In the genomic region with DNA sequence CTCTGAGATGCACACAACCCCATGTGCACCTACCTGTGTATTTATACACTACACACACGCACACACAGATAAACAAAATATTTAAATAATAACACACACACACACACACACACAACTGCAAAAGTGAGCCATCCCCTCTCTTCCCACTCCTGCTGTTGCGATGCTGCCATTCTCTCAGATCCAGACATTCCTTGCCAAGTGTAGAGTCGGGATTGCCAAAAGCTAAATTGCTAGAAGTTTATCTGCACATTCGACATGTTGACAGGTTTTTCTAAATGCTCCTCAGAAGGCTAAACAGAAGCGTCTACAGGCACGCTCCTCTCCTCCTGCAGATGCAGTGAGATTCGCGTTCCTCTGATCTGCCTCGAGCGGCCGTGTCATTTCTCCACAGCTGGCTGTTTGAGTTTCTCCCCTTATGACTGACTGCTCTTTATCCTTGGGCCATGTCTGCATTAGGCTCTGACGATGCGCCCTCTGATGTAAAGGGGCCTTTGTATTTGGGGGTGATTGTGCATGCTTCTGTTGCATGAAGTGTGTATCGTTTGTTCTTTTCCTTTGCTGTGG, we compare ENCODE assay signal across 25 mouse cellular contexts. TPM values are rescaled to one million over a fixed set of nuclear protein-coding genes. Genes with fewer than 3 reads are reported as not detected.
DNase-seq lines count a peak whose midpoint lies in the region; ATAC-seq and TF ChIP-seq lines count a peak whose summit lies in the region.
"Had no signal": no experiment of that assay in that cellular context is flagged by ENCODE, and none has a peak within 500 bp of the region (broad histone marks: within the 10 kb centered on the region; RNA-seq: fewer than 3 reads in every experiment).

No protein-coding gene starts in this region.

- 47% methylated on average over 14 of the region's 14 CpGs for WGBS in forebrain, embryonic 16.5 days
- WGBS in forebrain, embryonic 11.5 days = 80% methylated on average over 14 of the region's 14 CpGs
- WGBS in lung, embryonic 14.5 days = 39% methylated on average over 14 of the region's 14 CpGs

- H3K4me3 ChIP-seq in forebrain, embryonic 16.5 days (replicated peaks; ENCODE audit: low read length) = no peak overlapping the region
- no peak overlapping the region for H3K4me3 ChIP-seq in forebrain, embryonic 11.5 days (ENCODE audit: low read depth, low read length)
- H3K4me3 ChIP-seq in lung, embryonic 14.5 days (ENCODE audit: low read depth, low read length) = no peak overlapping the region
- H3K4me3 ChIP-seq: embryonic facial prominence, embryonic 12.5 days; erythroblast, embryonic 14.5 days; forebrain, embryonic 13.5 days; heart, embryonic 15.5 days; limb, embryonic 12.5 days; liver, embryonic 15.5 days; lung, embryonic 15.5 days; midbrain, embryonic 12.5 days; neural tube, embryonic 13.5 days; stomach, embryonic 15.5 days had no signal

- H3K36me3 ChIP-seq in forebrain, embryonic 16.5 days (ENCODE audit: control insufficient read depth, insufficient read depth) = no peaks in the 10 kb centered on the region
- no peaks in the 10 kb centered on the region for H3K36me3 ChIP-seq in forebrain, embryonic 11.5 days (ENCODE audit: control insufficient read depth, insufficient read depth, low read length)
- no peaks in the 10 kb centered on the region for H3K36me3 ChIP-seq in lung, embryonic 14.5 days (ENCODE audit: insufficient read depth)
- H3K36me3 ChIP-seq: embryonic facial prominence, embryonic 12.5 days; heart, embryonic 15.5 days; limb, embryonic 12.5 days; liver, embryonic 15.5 days; lung, embryonic 15.5 days; midbrain, embryonic 12.5 days; neural tube, embryonic 13.5 days; stomach, embryonic 15.5 days had no signal

- ATAC-seq in forebrain, embryonic 16.5 days = peak; percentile 47
- ATAC-seq in forebrain, embryonic 11.5 days (replicated peaks; ENCODE audit: low FRiP score) = no peak
- no peak for ATAC-seq in lung, embryonic 14.5 days (ENCODE audit: insufficient read depth)
- ATAC-seq: forebrain, embryonic 13.5 days had no signal

- H3K27me3 ChIP-seq in forebrain, embryonic 16.5 days (replicated peaks; ENCODE audit: control insufficient read depth, insufficient read depth, low read length) = no peaks in the 10 kb centered on the region
- H3K27me3 ChIP-seq in forebrain, embryonic 11.5 days (ENCODE audit: control insufficient read depth, insufficient read depth, low read length) = no peaks in the 10 kb centered on the region
- H3K27me3 ChIP-seq in lung, embryonic 14.5 days (ENCODE audit: insufficient read depth, low read length) = no peaks in the 10 kb centered on the region
- H3K27me3 ChIP-seq: forebrain, embryonic 13.5 days; neural tube, embryonic 13.5 days; stomach, embryonic 15.5 days had no signal

- H3K4me2 ChIP-seq in forebrain, embryonic 16.5 days (ENCODE audit: low read length) = no peak overlapping the region
- no peak overlapping the region for H3K4me2 ChIP-seq in forebrain, embryonic 11.5 days (ENCODE audit: low read depth, low read length, severe bottlenecking)
- no peak overlapping the region for H3K4me2 ChIP-seq in lung, embryonic 14.5 days
- H3K4me2 ChIP-seq: embryonic facial prominence, embryonic 12.5 days; forebrain, embryonic 13.5 days; heart, embryonic 15.5 days; limb, embryonic 12.5 days; liver, embryonic 15.5 days; lung, embryonic 15.5 days; midbrain, embryonic 12.5 days; neural tube, embryonic 13.5 days; stomach, embryonic 15.5 days had no signal

- H3K9me3 ChIP-seq in forebrain, embryonic 16.5 days (ENCODE audit: control insufficient read depth, low read length) = no peaks in the 10 kb centered on the region
- no peaks in the 10 kb centered on the region for H3K9me3 ChIP-seq in forebrain, embryonic 11.5 days (ENCODE audit: control insufficient read depth, low read length)
- no peaks in the 10 kb centered on the region for H3K9me3 ChIP-seq in lung, embryonic 14.5 days (ENCODE audit: low read depth, low read length)
- H3K9me3 ChIP-seq: embryonic facial prominence, embryonic 12.5 days; forebrain, embryonic 13.5 days; heart, embryonic 15.5 days; limb, embryonic 12.5 days; liver, embryonic 15.5 days; lung, embryonic 15.5 days; midbrain, embryonic 12.5 days; neural tube, embryonic 13.5 days; stomach, embryonic 15.5 days had no signal

- DNase-seq in forebrain, embryonic 11.5 days (ENCODE audit: low spot score) = no peak
- peak; percentile 48 for DNase-seq in lung, embryonic 14.5 days
- DNase-seq in lung, postnatal 4 days = no peak
- DNase-seq in thymus, postnatal 25 days = peak; percentile 41
- DNase-seq in thymus, adult 18-20 months = no peak
- peak; percentile 52 for DNase-seq in thymus, postnatal 4 days
- DNase-seq in Muller cell, postnatal 12 days (ENCODE audit: inconsistent ontology term) = no peak
- DNase-seq: adrenal gland, postnatal 25 days; cerebellum, adult 8-10 months; cerebellum, postnatal 36 days; kidney, adult 11 months; kidney, postnatal 14 days; layer of hippocampus, adult 9-11 months; right cerebral cortex, postnatal 25 days had no signal

- no peak overlapping the region for H3K9ac ChIP-seq in forebrain, embryonic 16.5 days (replicated peaks; ENCODE audit: low read depth, low read length)
- H3K9ac ChIP-seq in forebrain, embryonic 11.5 days (ENCODE audit: low read length) = no peak overlapping the region
- H3K9ac ChIP-seq in lung, embryonic 14.5 days = no peak overlapping the region
- H3K9ac ChIP-seq: embryonic facial prominence, embryonic 12.5 days; forebrain, embryonic 13.5 days; heart, embryonic 15.5 days; limb, embryonic 12.5 days; liver, embryonic 15.5 days; lung, embryonic 15.5 days; midbrain, embryonic 12.5 days; neural tube, embryonic 13.5 days; stomach, embryonic 15.5 days had no signal

- H3K27ac ChIP-seq in forebrain, embryonic 16.5 days (ENCODE audit: low read length) = no peak overlapping the region
- H3K27ac ChIP-seq in forebrain, embryonic 11.5 days (ENCODE audit: low read depth, low read length) = no peak overlapping the region
- no peak overlapping the region for H3K27ac ChIP-seq in lung, embryonic 14.5 days (ENCODE audit: low read depth)
- H3K27ac ChIP-seq: embryonic facial prominence, embryonic 12.5 days; forebrain, embryonic 13.5 days; heart, embryonic 15.5 days; limb, embryonic 12.5 days; liver, embryonic 15.5 days; lung, embryonic 15.5 days; midbrain, embryonic 12.5 days; neural tube, embryonic 13.5 days; stomach, embryonic 15.5 days had no signal

- no peak for TF ChIP-seq CTCF in lung, embryonic 14.5 days (IDR thresholded peaks at IDR 0.05; ENCODE audit: low read depth)

- 0 out of 2 replicates have a peak, but pooled peaks cover 2% of the 10 kb centered on the region for H3K4me1 ChIP-seq in forebrain, embryonic 16.5 days (replicated peaks; ENCODE audit: control insufficient read depth, insufficient read depth, low read length)
- H3K4me1 ChIP-seq in forebrain, embryonic 11.5 days (replicated peaks; ENCODE audit: control insufficient read depth, insufficient read depth, low read length) = no peaks in the 10 kb centered on the region
- H3K4me1 ChIP-seq in lung, embryonic 14.5 days (ENCODE audit: insufficient read depth) = no peaks in the 10 kb centered on the region
- H3K4me1 ChIP-seq: embryonic facial prominence, embryonic 12.5 days; forebrain, embryonic 13.5 days; midbrain, embryonic 12.5 days; neural tube, embryonic 13.5 days; stomach, embryonic 15.5 days had no signal

RNA-seq across cellular contexts. Expression of gene Blm, which starts 42.6 kb away (rescaled TPM):
- polyA plus RNA-seq in forebrain, embryonic 16.5 days (2015; fragmentation: Nextera tagmentation; extraction: Ambion mirVana) = 13.5 and 14.8 TPM in 2 replicates
- polyA plus RNA-seq in forebrain, embryonic 11.5 days (2014; fragmentation: Nextera tagmentation; extraction: Ambion mirVana) = 50.4 and 53.0 TPM in 2 replicates
- 40.8 and 42.0 TPM in 2 replicates for polyA plus RNA-seq in lung, embryonic 14.5 days (2014; fragmentation: Nextera tagmentation; extraction: Ambion mirVana)

Comparison
In these comparisons a context has a peak if more than half of its experiments do, and no peak if none do; other contexts are left out.
1. DNase-seq: peak in lung, embryonic 14.5 days (single experiment), thymus, postnatal 25 days (single experiment) and thymus, postnatal 4 days (single experiment); none in forebrain, embryonic 11.5 days (single experiment), lung, postnatal 4 days (0 of 2), thymus, adult 18-20 months (0 of 2) and Muller cell, postnatal 12 days (single experiment).